Mouse (Mus musculus): ENCODE results near the gene Pklr. TPM values are rescaled to one million over a fixed set of nuclear protein-coding genes. Genes with fewer than 3 reads are reported as not detected.
A peak's percentile ranks its signal among the peaks of the same experiment; 100 is the strongest.

The Pklr gene
- polyA plus RNA-seq, 1 experiment from 2014 or later, result not detected

GRCm38 (mm10) chr3:89163123-89163522 lies 27.2 kb downstream of the Pklr start:
- H3K9me3 ChIP-seq (ENCODE audit: control insufficient read depth, low read length), result no peaks in the 10 kb centered on the region
- H3K36me3 ChIP-seq (ENCODE audit: control insufficient read depth, insufficient read depth, low read length), result peaks cover 17% of the 10 kb centered on the region
- H3K4me2 ChIP-seq (ENCODE audit: low read depth, low read length), result no peak overlapping the region
- DNase-seq (ENCODE audit: low spot score) (no peak), ATAC-seq (ENCODE audit: low read depth) (no peak)
- H3K4me3 ChIP-seq (ENCODE audit: low read depth, low read length), result no peak overlapping the region
- 67% methylated on average over 1 of the region's 1 CpGs for WGBS
- no peak overlapping the region for H3K9ac ChIP-seq (ENCODE audit: low read depth, low read length)
- H3K27me3 ChIP-seq (replicated peaks; ENCODE audit: control insufficient read depth, insufficient read depth, low read length), result peaks cover 10% of the 10 kb centered on the region
- H3K4me1 ChIP-seq (ENCODE audit: control insufficient read depth, insufficient read depth, low read length), result peaks cover 25% of the 10 kb centered on the region
- H3K27ac ChIP-seq (replicated peaks; ENCODE audit: low read depth, low read length), result no peak overlapping the region

- no peak for ATAC-seq (ENCODE audit: low read depth)
- DNase-seq (ENCODE audit: low spot score), result no peak
- H3K4me3 ChIP-seq (ENCODE audit: low read depth, low read length), result peak overlapping the region; percentile 87
- H3K4me2 ChIP-seq (ENCODE audit: low read depth, low read length), result peak overlapping the region; percentile 74
- peak overlapping the region; percentile 98; the same call in 1 of the 2 replicates for H3K27ac ChIP-seq (replicated peaks; ENCODE audit: low read depth, low read length)
- H3K4me1 ChIP-seq (ENCODE audit: control insufficient read depth, insufficient read depth, low read length), result peaks cover 20% of the 10 kb centered on the region
- peaks cover 10% of the 10 kb centered on the region for H3K27me3 ChIP-seq (replicated peaks; ENCODE audit: control insufficient read depth, insufficient read depth, low read length)
- 76% methylated on average over 5 of the region's 5 CpGs for WGBS
- no peaks in the 10 kb centered on the region for H3K9me3 ChIP-seq (ENCODE audit: control insufficient read depth, low read length)
- H3K36me3 ChIP-seq (ENCODE audit: control insufficient read depth, insufficient read depth, low read length), result peaks cover 23% of the 10 kb centered on the region
- H3K9ac ChIP-seq (ENCODE audit: low read depth, low read length), result peak overlapping the region; percentile 97
Measured at GRCm38 (mm10) chr3:89163643-89164245, 27.8 kb downstream of the Pklr start.

- WGBS, result 2% methylated on average over 41 of the region's 79 CpGs
- Histone ChIP-seq H3K27me3 (replicated peaks; ENCODE audit: control insufficient read depth, insufficient read depth, low read length) (peaks cover 3% of the 10 kb centered on the region; the same call in 1 of the 2 replicates), H3K9ac (ENCODE audit: low read depth, low read length) (peak within 1 kb of the TSS; percentile 97), H3K36me3 (ENCODE audit: control insufficient read depth, insufficient read depth, low read length) (peaks cover 33% of the 10 kb centered on the region), H3K27ac (replicated peaks; ENCODE audit: low read depth, low read length) (peak within 1 kb of the TSS; percentile 98), H3K9me3 (ENCODE audit: control insufficient read depth, low read length) (no peaks in the 10 kb centered on the region), H3K4me2 (ENCODE audit: low read depth, low read length) (peak within 1 kb of the TSS; percentile 74), H3K4me1 (ENCODE audit: control insufficient read depth, insufficient read depth, low read length) (peaks cover 11% of the 10 kb centered on the region), H3K4me3 (ENCODE audit: low read depth, low read length) (peak within 1 kb of the TSS; percentile 87)
- DNase-seq (ENCODE audit: low spot score) (peak; percentile 96), ATAC-seq (ENCODE audit: low read depth) (peak; percentile 97)
Measured at GRCm38 (mm10) chr3:89164506-89165267, 28.7 kb downstream of the Pklr start, which contains the start of gene Clk2. Gene Clk2, plus strand, starts transcription at chr3:89164795.

- peak overlapping the region; percentile 87 for H3K4me3 ChIP-seq (ENCODE audit: low read depth, low read length)
- H3K9ac ChIP-seq (ENCODE audit: low read depth, low read length), result peak overlapping the region; percentile 97
- peak overlapping the region; percentile 74 for H3K4me2 ChIP-seq (ENCODE audit: low read depth, low read length)
- H3K9me3 ChIP-seq (ENCODE audit: control insufficient read depth, low read length), result no peaks in the 10 kb centered on the region
- H3K27me3 ChIP-seq (replicated peaks; ENCODE audit: control insufficient read depth, insufficient read depth, low read length), result no peaks in the 10 kb centered on the region
- 0 out of 2 replicates have a peak, but pooled peaks cover 10% of the 10 kb centered on the region for H3K4me1 ChIP-seq (ENCODE audit: control insufficient read depth, insufficient read depth, low read length)
- DNase-seq (ENCODE audit: low spot score) (no peak), ATAC-seq (ENCODE audit: low read depth) (no peak)
- 10% methylated on average over 12 of the region's 12 CpGs for WGBS
- peak overlapping the region; percentile 98 for H3K27ac ChIP-seq (replicated peaks; ENCODE audit: low read depth, low read length)
- peaks cover 40% of the 10 kb centered on the region for H3K36me3 ChIP-seq (ENCODE audit: control insufficient read depth, insufficient read depth, low read length)
Measured at GRCm38 (mm10) chr3:89165268-89165870, 29.4 kb downstream of the Pklr start.

- ATAC-seq (ENCODE audit: low read depth), result no peak
- H3K9ac ChIP-seq (ENCODE audit: low read depth, low read length), result no peak overlapping the region
- peaks cover 55% of the 10 kb centered on the region for H3K36me3 ChIP-seq (ENCODE audit: control insufficient read depth, insufficient read depth, low read length)
- H3K4me3 ChIP-seq (ENCODE audit: low read depth, low read length), result no peak overlapping the region
- H3K4me1 ChIP-seq (ENCODE audit: control insufficient read depth, insufficient read depth, low read length), result 0 out of 2 replicates have a peak, but pooled peaks cover 10% of the 10 kb centered on the region
- no peak overlapping the region for H3K27ac ChIP-seq (replicated peaks; ENCODE audit: low read depth, low read length)
- no peaks in the 10 kb centered on the region for H3K27me3 ChIP-seq (replicated peaks; ENCODE audit: control insufficient read depth, insufficient read depth, low read length)
- 92% methylated on average over 19 of the region's 19 CpGs for WGBS
- no peaks in the 10 kb centered on the region for H3K9me3 ChIP-seq (ENCODE audit: control insufficient read depth, low read length)
- no peak for DNase-seq (ENCODE audit: low spot score)
- no peak overlapping the region for H3K4me2 ChIP-seq (ENCODE audit: low read depth, low read length)
Measured at GRCm38 (mm10) chr3:89166945-89167344, 31.0 kb downstream of the Pklr start.

GRCm38 (mm10) chr3:89174844-89175243 lies 38.9 kb downstream of the Pklr start:
- H3K27me3 ChIP-seq (replicated peaks; ENCODE audit: control insufficient read depth, insufficient read depth, low read length), result no peaks in the 10 kb centered on the region
- no peak overlapping the region for H3K27ac ChIP-seq (replicated peaks; ENCODE audit: low read depth, low read length)
- peaks cover 10% of the 10 kb centered on the region for H3K4me1 ChIP-seq (ENCODE audit: control insufficient read depth, insufficient read depth, low read length)
- no peak overlapping the region for H3K9ac ChIP-seq (ENCODE audit: low read depth, low read length)
- no peaks in the 10 kb centered on the region for H3K9me3 ChIP-seq (ENCODE audit: control insufficient read depth, low read length)
- DNase-seq (ENCODE audit: low spot score) (no peak), ATAC-seq (ENCODE audit: low read depth) (no peak)
- WGBS, result 93% methylated on average over 11 of the region's 11 CpGs
- H3K4me2 ChIP-seq (ENCODE audit: low read depth, low read length), result no peak overlapping the region
- H3K36me3 ChIP-seq (ENCODE audit: control insufficient read depth, insufficient read depth, low read length), result peaks cover 83% of the 10 kb centered on the region
- H3K4me3 ChIP-seq (ENCODE audit: low read depth, low read length), result no peak overlapping the region

- ATAC-seq (ENCODE audit: low read depth), result no peak
Measured at GRCm38 (mm10) chr3:89175544-89175943, 39.6 kb downstream of the Pklr start.

GRCm38 (mm10) chr3:89176421-89176820 lies 40.5 kb downstream of the Pklr start:
- DNase-seq (ENCODE audit: low spot score) (no peak), ATAC-seq (ENCODE audit: low read depth) (no peak)
- WGBS, result 85% methylated on average over 7 of the region's 7 CpGs
- Histone ChIP-seq H3K27me3 (replicated peaks; ENCODE audit: control insufficient read depth, insufficient read depth, low read length) (no peaks in the 10 kb centered on the region), H3K4me3 (ENCODE audit: low read depth, low read length) (no peak overlapping the region), H3K27ac (replicated peaks; ENCODE audit: low read depth, low read length) (no peak overlapping the region), H3K9me3 (ENCODE audit: control insufficient read depth, low read length) (no peaks in the 10 kb centered on the region), H3K4me2 (ENCODE audit: low read depth, low read length) (no peak overlapping the region), H3K9ac (ENCODE audit: low read depth, low read length) (no peak overlapping the region), H3K4me1 (ENCODE audit: control insufficient read depth, insufficient read depth, low read length) (peaks cover 10% of the 10 kb centered on the region), H3K36me3 (ENCODE audit: control insufficient read depth, insufficient read depth, low read length) (peaks cover 83% of the 10 kb centered on the region)

More at GRCm38 (mm10) chr3:89175544-89175943, 39.6 kb downstream of the Pklr start:
- H3K36me3 ChIP-seq (ENCODE audit: control insufficient read depth, insufficient read depth, low read length), result peaks cover 83% of the 10 kb centered on the region
- peaks cover 10% of the 10 kb centered on the region for H3K4me1 ChIP-seq (ENCODE audit: control insufficient read depth, insufficient read depth, low read length)
- no peaks in the 10 kb centered on the region for H3K9me3 ChIP-seq (ENCODE audit: control insufficient read depth, low read length)
- H3K9ac ChIP-seq (ENCODE audit: low read depth, low read length), result no peak overlapping the region
- DNase-seq (ENCODE audit: low spot score), result no peak
- WGBS, result 92% methylated on average over 10 of the region's 10 CpGs
- no peak overlapping the region for H3K4me2 ChIP-seq (ENCODE audit: low read depth, low read length)
- H3K27me3 ChIP-seq (replicated peaks; ENCODE audit: control insufficient read depth, insufficient read depth, low read length), result no peaks in the 10 kb centered on the region
- no peak overlapping the region for H3K27ac ChIP-seq (replicated peaks; ENCODE audit: low read depth, low read length)
- no peak overlapping the region for H3K4me3 ChIP-seq (ENCODE audit: low read depth, low read length)
